Mouse (Mus musculus): ENCODE data around the gene Etfrf1. TPM values are rescaled to one million over a fixed set of nuclear protein-coding genes. Genes with fewer than 3 reads are reported as not detected.

The Etfrf1 gene
- polyA plus RNA-seq (2014; fragmentation: Nextera tagmentation; extraction: Ambion mirVana) = 29.2 and 30.6 TPM in 2 replicates

DNA sequence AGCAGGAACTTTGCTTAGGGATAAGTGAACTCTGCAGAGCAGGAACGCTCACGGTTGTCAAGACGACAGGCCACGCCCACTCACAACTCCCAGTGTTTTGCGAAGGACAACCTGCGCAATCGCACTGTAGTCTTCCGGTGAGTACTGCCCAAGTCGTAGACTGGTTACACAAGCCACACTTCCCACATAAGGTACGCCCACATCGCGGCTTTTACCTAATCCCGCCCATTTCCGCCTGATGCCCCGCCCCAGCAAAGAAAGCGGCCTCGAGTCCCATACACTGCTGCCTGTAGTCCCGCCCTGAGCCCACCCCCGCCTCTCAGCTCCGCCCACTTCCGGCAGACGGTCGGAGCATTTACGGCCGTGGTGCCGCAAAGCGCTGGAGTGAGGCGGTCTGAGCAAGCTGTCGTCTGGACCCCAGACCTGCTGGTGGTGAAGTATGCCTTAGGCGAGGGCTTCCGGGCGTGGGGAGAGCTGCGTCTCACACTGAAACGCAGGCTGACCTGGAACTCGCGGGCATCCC, at the start of gene Etfrf1, which contains the start of gene Casc1:
Etfrf1 (plus strand) TSS at position 319 of the 523 bp plus-strand sequence.
Casc1 (minus strand) TSS at position 190 of the 523 bp plus-strand sequence.
- DNase-seq = peak; percentile 99
- peaks cover 14% of the 10 kb centered on the region; the same call in 1 of the 2 replicates for H3K4me1 ChIP-seq (ENCODE audit: control insufficient read depth, insufficient read depth, low read length)
- under 1% methylated on average over 36 of the region's 36 CpGs for WGBS

DNA sequence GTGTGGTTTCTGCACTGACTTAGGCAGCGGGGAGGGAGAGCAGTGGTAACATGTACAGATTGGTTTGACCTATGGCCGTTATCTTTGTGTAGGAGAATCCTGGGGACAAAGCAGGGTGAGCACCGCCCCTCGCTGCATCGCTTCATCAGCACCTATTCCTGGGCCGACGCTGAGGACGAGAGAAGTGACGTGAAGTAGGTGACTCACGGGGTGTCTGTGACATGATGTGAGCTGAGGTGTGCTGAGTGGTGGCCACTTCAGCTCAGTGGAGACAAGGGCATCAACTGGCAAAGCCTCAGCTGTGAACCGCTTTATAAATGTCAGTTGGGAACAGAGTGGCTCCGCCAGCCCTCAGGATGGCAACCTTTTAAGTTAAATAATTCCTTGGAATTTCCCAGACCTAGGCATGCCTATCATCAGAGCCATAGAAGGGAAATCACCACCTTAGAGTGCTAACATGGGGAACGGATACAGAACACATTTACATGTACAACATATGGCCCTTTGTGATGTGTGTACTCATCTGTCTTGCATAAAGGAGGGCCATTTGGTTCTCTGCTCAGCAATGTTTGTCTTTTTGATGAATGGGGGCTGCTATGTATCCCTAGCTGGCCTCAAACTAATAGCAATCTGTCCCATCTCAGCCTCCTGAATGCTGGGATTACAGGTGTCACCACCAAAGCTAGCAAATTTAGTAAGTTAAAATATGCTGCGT, 38.9 kb upstream of the Etfrf1 start:
- ATAC-seq (ENCODE audit: low FRiP score, low TSS enrichment) (no peak), DNase-seq (no peak)
- 84% methylated on average over 14 of the region's 14 CpGs for WGBS

More for the DNA sequence above, at the start of gene Etfrf1, which contains the start of gene Casc1:
- no peaks in the 10 kb centered on the region for H3K27me3 ChIP-seq (ENCODE audit: control insufficient read depth, insufficient read depth, low read length)
- peak within 1 kb of the TSS; percentile 76 for H3K4me3 ChIP-seq (replicated peaks; ENCODE audit: low read depth, low read length)
- ATAC-seq (ENCODE audit: low FRiP score, low TSS enrichment) = peak; percentile 100
- H3K9me3 ChIP-seq (ENCODE audit: control insufficient read depth, low read length) = no peaks in the 10 kb centered on the region
- peak within 1 kb of the TSS; percentile 86 for H3K9ac ChIP-seq (replicated peaks; ENCODE audit: low read length)
- H3K27ac ChIP-seq (replicated peaks; ENCODE audit: low read depth, low read length) = peak within 1 kb of the TSS; percentile 95
- H3K4me2 ChIP-seq (ENCODE audit: low read length) = peak within 1 kb of the TSS; percentile 53
- H3K36me3 ChIP-seq (ENCODE audit: control insufficient read depth, insufficient read depth, low read length) = 0 out of 2 replicates have a peak, but pooled peaks cover 2% of the 10 kb centered on the region

DNA sequence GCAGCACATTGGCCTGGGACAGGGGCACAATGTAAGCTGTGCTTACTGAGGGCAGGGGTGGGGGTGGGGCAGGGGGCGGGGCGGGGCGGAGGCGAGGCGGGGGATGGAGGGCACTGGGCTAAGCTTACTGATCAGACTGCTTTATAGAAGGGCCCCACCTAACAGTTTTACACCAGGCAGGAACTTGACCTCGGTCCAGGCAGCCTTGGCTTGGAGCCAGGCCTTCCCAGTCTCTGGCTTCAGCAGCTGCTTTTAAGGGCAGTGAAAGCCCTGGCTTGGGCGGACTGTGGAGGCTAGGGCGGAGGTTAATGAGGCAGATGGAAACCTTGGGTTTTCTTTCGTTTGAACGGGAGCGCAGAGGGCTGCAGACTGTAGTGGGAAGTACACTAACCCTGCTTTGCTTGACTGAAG, 37.1 kb upstream of the Etfrf1 start:
- DNase-seq = peak; percentile 76
- Histone ChIP-seq H3K27me3 (ENCODE audit: control insufficient read depth, insufficient read depth, low read length) (0 out of 2 replicates have a peak, but pooled peaks cover 7% of the 10 kb centered on the region), H3K9me3 (ENCODE audit: control insufficient read depth, low read length) (no peaks in the 10 kb centered on the region), H3K27ac (replicated peaks; ENCODE audit: low read depth, low read length) (no peak overlapping the region), H3K4me2 (ENCODE audit: low read length) (peak overlapping the region; percentile 17; the same call in 1 of the 2 replicates), H3K36me3 (ENCODE audit: control insufficient read depth, insufficient read depth, low read length) (no peaks in the 10 kb centered on the region), H3K4me3 (replicated peaks; ENCODE audit: low read depth, low read length) (no peak overlapping the region), H3K9ac (replicated peaks; ENCODE audit: low read length) (no peak overlapping the region), H3K4me1 (ENCODE audit: control insufficient read depth, insufficient read depth, low read length) (peaks cover 11% of the 10 kb centered on the region)
- peak; percentile 73 for ATAC-seq (ENCODE audit: low FRiP score, low TSS enrichment)
- 4% methylated on average over 11 of the region's 11 CpGs for WGBS

More for the DNA sequence above, 38.9 kb upstream of the Etfrf1 start:
- Histone ChIP-seq H3K4me3 (replicated peaks; ENCODE audit: low read depth, low read length) (no peak overlapping the region), H3K4me2 (ENCODE audit: low read length) (no peak overlapping the region), H3K9ac (replicated peaks; ENCODE audit: low read length) (no peak overlapping the region), H3K4me1 (ENCODE audit: control insufficient read depth, insufficient read depth, low read length) (peaks cover 11% of the 10 kb centered on the region), H3K27me3 (ENCODE audit: control insufficient read depth, insufficient read depth, low read length) (0 out of 2 replicates have a peak, but pooled peaks cover 7% of the 10 kb centered on the region), H3K27ac (replicated peaks; ENCODE audit: low read depth, low read length) (no peak overlapping the region), H3K36me3 (ENCODE audit: control insufficient read depth, insufficient read depth, low read length) (no peaks in the 10 kb centered on the region), H3K9me3 (ENCODE audit: control insufficient read depth, low read length) (no peaks in the 10 kb centered on the region)

DNA sequence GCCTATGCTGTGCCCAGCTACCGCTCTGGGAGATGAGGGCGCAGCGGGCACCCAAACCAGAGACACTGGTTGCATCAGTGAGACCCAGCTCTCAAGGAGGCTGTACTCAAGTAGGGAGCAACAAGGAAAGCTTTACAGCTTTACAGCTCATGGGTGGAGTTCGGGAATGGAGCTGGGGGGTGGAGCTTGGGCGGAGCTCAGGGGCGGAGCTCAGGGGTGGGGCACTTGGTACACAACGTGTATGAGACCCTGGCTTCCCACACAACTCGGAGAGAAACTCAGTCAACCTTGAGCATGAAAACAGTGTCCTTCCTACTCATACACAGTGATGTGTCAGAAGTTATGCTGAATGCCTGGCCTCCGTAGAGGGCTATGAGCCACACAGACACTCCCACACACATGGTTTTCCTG, 35.4 kb upstream of the Etfrf1 start:
- whole genome bisulfite sequencing = 38% methylated on average over 9 of the region's 9 CpGs
- 0 out of 2 replicates have a peak, but pooled peaks cover 7% of the 10 kb centered on the region for H3K27me3 ChIP-seq (ENCODE audit: control insufficient read depth, insufficient read depth, low read length)

DNA sequence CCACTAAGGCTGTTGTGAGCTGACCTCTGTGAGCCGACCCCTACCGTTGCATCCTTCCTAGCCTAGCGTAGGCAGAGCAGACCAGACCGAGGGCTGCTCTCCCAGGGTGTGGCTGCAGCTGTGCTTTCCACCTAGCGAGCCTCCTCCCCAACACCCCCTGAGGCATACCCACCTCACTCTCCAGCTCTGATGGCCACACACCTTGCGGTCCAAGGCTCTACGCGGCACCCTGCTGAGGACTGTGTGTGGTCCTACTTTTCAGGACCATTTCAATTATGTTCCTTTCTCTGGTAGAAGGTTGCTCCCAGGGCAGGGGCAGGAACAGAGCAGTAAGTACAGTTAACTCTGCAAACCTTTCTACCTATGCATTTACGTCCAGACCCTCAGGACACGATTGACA, 34.5 kb upstream of the Etfrf1 start:
- H3K27me3 ChIP-seq (ENCODE audit: control insufficient read depth, insufficient read depth, low read length) = 0 out of 2 replicates have a peak, but pooled peaks cover 7% of the 10 kb centered on the region
- H3K4me1 ChIP-seq (ENCODE audit: control insufficient read depth, insufficient read depth, low read length) = peaks cover 11% of the 10 kb centered on the region
- H3K9me3 ChIP-seq (ENCODE audit: control insufficient read depth, low read length) = no peaks in the 10 kb centered on the region
- DNase-seq (no peak), ATAC-seq (ENCODE audit: low FRiP score, low TSS enrichment) (0 out of 2 replicates have a peak, but pooled peaks have one; percentile 21)
- 48% methylated on average over 10 of the region's 10 CpGs for WGBS
- no peak overlapping the region for H3K9ac ChIP-seq (replicated peaks; ENCODE audit: low read length)
- H3K27ac ChIP-seq (replicated peaks; ENCODE audit: low read depth, low read length) = no peak overlapping the region
- H3K36me3 ChIP-seq (ENCODE audit: control insufficient read depth, insufficient read depth, low read length) = no peaks in the 10 kb centered on the region
- no peak overlapping the region for H3K4me3 ChIP-seq (replicated peaks; ENCODE audit: low read depth, low read length)
- no peak overlapping the region for H3K4me2 ChIP-seq (ENCODE audit: low read length)

More for the DNA sequence above, 35.4 kb upstream of the Etfrf1 start:
- Histone ChIP-seq H3K4me3 (replicated peaks; ENCODE audit: low read depth, low read length) (no peak overlapping the region), H3K4me2 (ENCODE audit: low read length) (no peak overlapping the region), H3K9ac (replicated peaks; ENCODE audit: low read length) (no peak overlapping the region), H3K4me1 (ENCODE audit: control insufficient read depth, insufficient read depth, low read length) (peaks cover 11% of the 10 kb centered on the region), H3K36me3 (ENCODE audit: control insufficient read depth, insufficient read depth, low read length) (no peaks in the 10 kb centered on the region), H3K27ac (replicated peaks; ENCODE audit: low read depth, low read length) (no peak overlapping the region), H3K9me3 (ENCODE audit: control insufficient read depth, low read length) (no peaks in the 10 kb centered on the region)
- ATAC-seq (ENCODE audit: low FRiP score, low TSS enrichment) = no peak
- DNase-seq = no peak

DNA sequence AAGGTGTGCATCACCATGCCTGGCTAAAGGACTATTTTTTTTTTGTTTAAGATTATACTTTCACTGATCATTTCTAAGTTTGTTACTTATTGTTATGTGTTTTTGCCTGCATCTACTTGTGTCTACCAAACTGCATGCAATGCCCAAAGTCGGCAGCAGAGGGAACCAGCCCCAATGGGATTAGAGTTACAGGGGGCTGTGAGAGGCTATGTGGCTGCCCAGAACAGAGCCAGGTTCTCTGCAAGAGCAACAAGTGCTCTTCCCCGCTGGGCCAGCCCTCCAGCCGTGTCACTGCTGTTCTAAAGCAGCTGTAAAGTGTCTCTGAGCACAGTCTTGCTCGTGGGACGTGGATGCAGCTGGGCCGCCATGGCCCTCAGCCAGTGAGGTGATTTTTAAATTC, 31.3 kb upstream of the Etfrf1 start:
- Histone ChIP-seq H3K4me1 (ENCODE audit: control insufficient read depth, insufficient read depth, low read length) (peaks cover 1% of the 10 kb centered on the region; the same call in 1 of the 2 replicates), H3K4me2 (ENCODE audit: low read length) (no peak overlapping the region), H3K27me3 (ENCODE audit: control insufficient read depth, insufficient read depth, low read length) (0 out of 2 replicates have a peak, but pooled peaks cover 7% of the 10 kb centered on the region), H3K27ac (replicated peaks; ENCODE audit: low read depth, low read length) (no peak overlapping the region), H3K36me3 (ENCODE audit: control insufficient read depth, insufficient read depth, low read length) (no peaks in the 10 kb centered on the region), H3K9me3 (ENCODE audit: control insufficient read depth, low read length) (no peaks in the 10 kb centered on the region), H3K4me3 (replicated peaks; ENCODE audit: low read depth, low read length) (no peak overlapping the region), H3K9ac (replicated peaks; ENCODE audit: low read length) (no peak overlapping the region)
- 22% methylated on average over 6 of the region's 6 CpGs for WGBS
- ATAC-seq (ENCODE audit: low FRiP score, low TSS enrichment) (no peak), DNase-seq (peak; percentile 66)

DNA sequence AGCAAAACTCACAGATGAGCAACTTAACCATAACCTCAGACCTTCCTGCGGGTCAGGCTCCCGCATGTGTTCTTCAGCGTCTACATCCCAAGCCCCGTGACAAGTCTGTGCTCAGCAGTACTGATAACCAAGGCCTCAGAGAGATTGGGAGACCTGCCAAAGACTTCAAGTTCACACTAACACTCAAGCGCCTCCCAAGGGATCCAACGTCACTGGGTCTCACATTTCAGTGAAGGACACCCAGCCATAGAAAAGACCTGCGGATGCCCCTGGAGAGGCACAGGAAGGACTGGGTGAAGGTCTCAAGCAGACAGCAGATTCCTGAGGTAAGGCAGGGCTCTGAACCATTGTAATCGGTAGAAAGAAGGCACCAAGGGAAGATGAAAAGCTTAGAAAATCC, 28.9 kb upstream of the Etfrf1 start:
- Histone ChIP-seq H3K36me3 (ENCODE audit: control insufficient read depth, insufficient read depth, low read length) (no peaks in the 10 kb centered on the region), H3K4me2 (ENCODE audit: low read length) (no peak overlapping the region), H3K9me3 (ENCODE audit: control insufficient read depth, low read length) (no peaks in the 10 kb centered on the region), H3K4me1 (ENCODE audit: control insufficient read depth, insufficient read depth, low read length) (no peaks in the 10 kb centered on the region), H3K4me3 (replicated peaks; ENCODE audit: low read depth, low read length) (no peak overlapping the region), H3K27ac (replicated peaks; ENCODE audit: low read depth, low read length) (no peak overlapping the region), H3K27me3 (ENCODE audit: control insufficient read depth, insufficient read depth, low read length) (no peaks in the 10 kb centered on the region), H3K9ac (replicated peaks; ENCODE audit: low read length) (no peak overlapping the region)
- DNase-seq (no peak), ATAC-seq (ENCODE audit: low FRiP score, low TSS enrichment) (no peak)
- WGBS = 87% methylated on average over 8 of the region's 8 CpGs

DNA sequence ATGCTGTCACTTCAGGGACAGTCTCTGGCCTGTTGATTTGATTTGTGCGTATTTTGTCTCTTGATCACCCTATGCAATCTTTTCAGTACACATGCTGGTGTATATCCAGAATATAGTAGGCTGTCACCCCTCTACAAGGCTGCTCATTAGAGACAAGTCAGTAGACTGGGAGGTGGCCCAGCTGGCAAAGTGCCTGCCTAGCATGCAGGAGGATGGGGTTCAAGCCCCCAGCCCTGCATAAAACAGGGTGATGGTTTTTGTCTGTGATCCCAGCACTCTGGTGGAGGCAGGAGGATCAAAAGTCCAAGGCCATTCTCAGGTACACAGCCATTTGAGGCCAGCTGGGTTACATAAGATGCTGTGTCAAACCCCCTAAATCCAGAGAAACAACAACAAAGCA, 24.8 kb upstream of the Etfrf1 start:
- ATAC-seq (ENCODE audit: low FRiP score, low TSS enrichment) = no peak
- no peak overlapping the region for H3K9ac ChIP-seq (replicated peaks; ENCODE audit: low read length)
- no peak overlapping the region for H3K4me2 ChIP-seq (ENCODE audit: low read length)
- no peak overlapping the region for H3K4me3 ChIP-seq (replicated peaks; ENCODE audit: low read depth, low read length)
- H3K4me1 ChIP-seq (ENCODE audit: control insufficient read depth, insufficient read depth, low read length) = no peaks in the 10 kb centered on the region
- H3K27me3 ChIP-seq (ENCODE audit: control insufficient read depth, insufficient read depth, low read length) = no peaks in the 10 kb centered on the region
- WGBS = 91% methylated on average over 1 of the region's 1 CpGs
- no peaks in the 10 kb centered on the region for H3K36me3 ChIP-seq (ENCODE audit: control insufficient read depth, insufficient read depth, low read length)
- DNase-seq = no peak
- H3K27ac ChIP-seq (replicated peaks; ENCODE audit: low read depth, low read length) = no peak overlapping the region
- no peaks in the 10 kb centered on the region for H3K9me3 ChIP-seq (ENCODE audit: control insufficient read depth, low read length)

Measured in midbrain, embryonic 14.5 days (tissue).